In the genomic region with DNA sequence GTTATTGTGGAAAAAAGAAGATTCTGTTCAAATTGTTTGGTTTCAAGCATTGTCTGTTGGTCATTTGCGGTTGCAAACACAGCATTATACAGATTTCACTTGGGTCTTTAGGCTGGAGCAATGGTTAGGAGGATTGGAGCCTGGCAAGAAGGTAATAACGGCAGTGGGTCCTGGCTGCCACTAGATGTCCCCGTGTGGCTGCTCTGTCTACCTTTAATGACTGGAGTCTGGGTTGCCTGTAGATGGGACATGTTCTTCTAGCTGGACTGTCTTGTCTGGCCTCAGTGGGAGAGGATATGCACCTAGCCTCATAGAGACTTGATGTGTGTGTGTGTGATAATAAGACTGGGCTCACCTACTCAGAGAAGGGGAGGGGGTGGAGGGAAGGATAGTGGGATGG, we compare ENCODE assay signal across 9 mouse cellular contexts.
DNase-seq lines count a peak whose midpoint lies in the region; ATAC-seq lines count a peak whose summit lies in the region.
"Had no signal": no experiment of that assay in that cellular context is flagged by ENCODE, and none has a peak within 500 bp of the region (broad histone marks: within the 10 kb centered on the region; RNA-seq: fewer than 3 reads in every experiment).

No protein-coding gene starts in this region.

- H3K9ac ChIP-seq in heart, embryonic 12.5 days = no peak overlapping the region
- no peak overlapping the region for H3K9ac ChIP-seq in neural tube, embryonic 12.5 days
- H3K9ac ChIP-seq: hindbrain, embryonic 15.5 days had no signal

- 0 out of 2 replicates have a peak, but pooled peaks cover 2% of the 10 kb centered on the region for H3K9me3 ChIP-seq in heart, embryonic 12.5 days (replicated peaks)
- H3K9me3 ChIP-seq in neural tube, embryonic 12.5 days = no peaks in the 10 kb centered on the region
- H3K9me3 ChIP-seq: hindbrain, embryonic 15.5 days had no signal

- H3K4me2 ChIP-seq in heart, embryonic 12.5 days = no peak overlapping the region
- no peak overlapping the region for H3K4me2 ChIP-seq in neural tube, embryonic 12.5 days (replicated peaks)
- H3K4me2 ChIP-seq: hindbrain, embryonic 15.5 days had no signal

- H3K36me3 ChIP-seq in heart, embryonic 12.5 days = no peaks in the 10 kb centered on the region
- H3K36me3 ChIP-seq in neural tube, embryonic 12.5 days = no peaks in the 10 kb centered on the region
- H3K36me3 ChIP-seq: hindbrain, embryonic 15.5 days had no signal

- H3K4me3 ChIP-seq in heart, embryonic 12.5 days = no peak overlapping the region
- no peak overlapping the region for H3K4me3 ChIP-seq in neural tube, embryonic 12.5 days
- H3K4me3 ChIP-seq: hindbrain, embryonic 15.5 days had no signal

- no peak overlapping the region for H3K27ac ChIP-seq in heart, embryonic 12.5 days (ENCODE audit: poor library complexity, severe bottlenecking)
- H3K27ac ChIP-seq in neural tube, embryonic 12.5 days = no peak overlapping the region
- H3K27ac ChIP-seq: hindbrain, embryonic 15.5 days had no signal

- H3K4me1 ChIP-seq in heart, embryonic 12.5 days (replicated peaks) = no peaks in the 10 kb centered on the region
- no peaks in the 10 kb centered on the region for H3K4me1 ChIP-seq in neural tube, embryonic 12.5 days
- H3K4me1 ChIP-seq: hindbrain, embryonic 15.5 days had no signal

- no peaks in the 10 kb centered on the region for H3K27me3 ChIP-seq in heart, embryonic 12.5 days (replicated peaks)
- no peaks in the 10 kb centered on the region for H3K27me3 ChIP-seq in neural tube, embryonic 12.5 days (replicated peaks)
- H3K27me3 ChIP-seq: hindbrain, embryonic 15.5 days had no signal

- peak; percentile 33 for DNase-seq in heart, postnatal 4 days
- DNase-seq in thymus, postnatal 4 days = peak; percentile 21
- DNase-seq in thymus, postnatal 36 days = no peak
- DNase-seq in embryo, embryonic 11 days = peak; percentile 41
- no peak for DNase-seq in urinary bladder, adult 2 months (ENCODE audit: low spot score)
- DNase-seq in gastrocnemius, postnatal 25 days = no peak

- WGBS in heart, embryonic 12.5 days = 36% methylated on average over 3 of the region's 3 CpGs
- 40% methylated on average over 3 of the region's 3 CpGs for WGBS in neural tube, embryonic 12.5 days

- no peak; the same call in 1 of the 2 replicates for ATAC-seq in heart, embryonic 12.5 days (ENCODE audit: insufficient number of reproducible peaks, low FRiP score)
- ATAC-seq in neural tube, embryonic 12.5 days (ENCODE audit: low FRiP score, low read depth) = peak; percentile 72; the same call in 1 of the 2 replicates

Comparison
In these comparisons a context has a peak if more than half of its experiments do, and no peak if none do; other contexts are left out.
1. DNase-seq: peak in heart, postnatal 4 days (single experiment), thymus, postnatal 4 days (single experiment) and embryo, embryonic 11 days (single experiment); none in thymus, postnatal 36 days (0 of 2), urinary bladder, adult 2 months (single experiment) and gastrocnemius, postnatal 25 days (single experiment).